Mouse (Mus musculus) kidney, adult 11 months (tissue): ENCODE results near the gene Selenoi.
A peak's percentile ranks its signal among the peaks of the same experiment; 100 is the strongest.

Experiments used
- DNase-seq: peaks from one replicate; pipeline ENCODE4 v3.0.0; 2022

Selenoi gene

GRCm38 (mm10) chr5:30240552-30240951 is 8.2 kb downstream of the Selenoi start:
- no peak for DNase-seq

DNA sequence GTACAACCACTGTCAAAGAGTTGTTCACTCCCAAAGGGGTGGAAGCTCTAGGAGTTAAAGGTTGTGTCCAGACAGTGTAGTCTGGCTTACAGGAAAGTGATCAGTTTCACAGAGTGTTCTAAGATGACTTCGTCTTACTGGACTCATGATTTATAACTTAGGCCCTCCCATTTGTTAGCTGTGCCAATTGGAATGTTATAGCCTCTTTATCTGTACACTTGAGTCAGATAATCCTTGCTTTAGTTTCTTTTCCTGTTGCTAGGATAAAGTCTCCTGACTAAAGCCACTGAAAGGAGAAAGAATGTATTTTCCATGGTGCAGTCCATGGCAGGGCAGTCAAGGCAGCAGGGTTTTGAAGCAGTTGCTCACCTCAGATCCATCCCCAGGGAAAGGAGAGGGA is 10.0 kb downstream of the Selenoi start:
- DNase-seq, result no peak

DNA sequence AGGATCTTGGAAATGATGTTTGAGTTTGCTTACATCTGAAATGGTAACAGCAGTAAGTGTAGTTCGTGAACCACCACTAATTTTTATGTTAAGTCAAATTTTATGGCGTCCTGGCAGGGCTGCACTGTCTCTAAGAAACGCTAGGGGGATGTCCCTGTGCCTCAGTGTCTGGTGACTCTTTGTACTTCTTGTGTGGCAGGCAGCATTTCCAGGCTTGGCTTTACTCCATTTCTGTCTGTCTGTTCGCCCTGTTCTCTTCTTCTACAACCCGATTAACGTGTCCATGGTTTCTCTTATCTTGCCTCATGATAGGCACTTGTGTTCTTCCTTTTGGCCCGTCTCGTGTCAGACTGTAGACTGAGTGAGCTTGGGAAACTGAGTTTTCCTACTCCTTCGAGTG is 11.4 kb downstream of the Selenoi start:
- DNase-seq, result no peak

DNA sequence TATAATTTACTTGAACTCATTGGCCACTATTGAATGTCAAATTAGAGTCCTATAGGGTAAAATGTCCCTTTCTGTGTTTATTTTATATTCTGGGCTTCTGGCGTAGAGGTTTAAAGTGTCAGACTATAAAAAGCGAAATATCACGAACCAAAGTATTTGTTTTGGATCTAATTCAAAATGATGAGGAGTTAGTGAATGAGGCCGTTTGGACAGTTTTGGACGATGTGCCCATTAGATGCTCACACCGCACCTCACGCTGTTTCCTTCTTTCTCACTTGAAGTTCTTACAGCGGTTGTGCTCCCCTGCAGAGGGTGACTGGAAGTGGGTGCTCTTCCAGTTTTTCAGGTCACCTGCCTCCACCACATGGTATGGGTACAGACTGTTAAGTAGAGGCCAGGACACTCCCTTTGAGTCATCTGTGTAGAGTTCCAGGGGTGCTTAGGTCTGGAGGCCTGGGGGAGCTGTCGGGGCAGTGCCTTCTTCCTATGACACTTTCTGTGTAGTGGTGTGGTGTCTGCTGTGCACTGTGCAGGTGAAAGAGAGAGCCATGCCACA is 13.6 kb downstream of the Selenoi start:
- DNase-seq, result no peak

GRCm38 (mm10) chr5:30247666-30248065 is 15.3 kb downstream of the Selenoi start:
- no peak for DNase-seq

- no peak for DNase-seq
These were observed 23.4 kb downstream of the Selenoi start for GRCm38 (mm10) chr5:30255567-30256354.

- DNase-seq, result no peak
These were observed 26.4 kb downstream of the Selenoi start for GRCm38 (mm10) chr5:30258776-30259175.

- DNase-seq, result no peak
These were observed 38.3 kb downstream of the Selenoi start for GRCm38 (mm10) chr5:30270571-30271190.

DNA sequence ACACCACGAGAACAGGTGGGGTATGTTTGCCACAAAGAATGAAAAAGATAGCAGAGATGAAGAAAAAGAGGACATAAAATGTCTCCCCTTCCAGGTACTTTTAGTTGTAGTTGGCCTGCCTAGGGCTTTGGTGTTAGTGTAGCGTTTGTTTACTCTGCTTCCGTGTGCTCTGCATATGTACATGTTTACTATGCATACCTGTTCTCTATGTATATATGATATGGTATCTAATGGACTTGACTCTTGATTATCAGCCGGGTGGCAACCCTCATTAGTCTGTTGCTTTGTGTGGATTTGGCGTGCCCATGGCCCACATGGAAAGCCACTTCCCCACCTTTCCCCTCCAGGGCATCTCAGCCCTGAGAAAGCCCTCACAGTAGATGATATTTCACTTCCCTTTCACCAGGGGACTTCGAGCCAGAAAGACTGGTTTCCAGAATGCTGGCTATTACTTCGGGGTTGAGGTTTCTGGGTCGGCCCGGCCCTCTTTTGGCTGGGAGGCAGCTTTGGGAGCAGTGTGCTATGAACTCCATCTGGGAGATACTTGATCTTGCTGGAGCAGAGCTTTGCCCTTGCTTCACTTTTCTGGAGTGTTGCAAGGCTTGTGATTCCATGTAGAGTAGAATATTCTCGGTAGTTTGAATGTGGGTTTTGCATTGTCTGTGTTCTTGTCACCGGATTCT is 39.4 kb downstream of the Selenoi start:
- peak; percentile 7 for DNase-seq

DNA sequence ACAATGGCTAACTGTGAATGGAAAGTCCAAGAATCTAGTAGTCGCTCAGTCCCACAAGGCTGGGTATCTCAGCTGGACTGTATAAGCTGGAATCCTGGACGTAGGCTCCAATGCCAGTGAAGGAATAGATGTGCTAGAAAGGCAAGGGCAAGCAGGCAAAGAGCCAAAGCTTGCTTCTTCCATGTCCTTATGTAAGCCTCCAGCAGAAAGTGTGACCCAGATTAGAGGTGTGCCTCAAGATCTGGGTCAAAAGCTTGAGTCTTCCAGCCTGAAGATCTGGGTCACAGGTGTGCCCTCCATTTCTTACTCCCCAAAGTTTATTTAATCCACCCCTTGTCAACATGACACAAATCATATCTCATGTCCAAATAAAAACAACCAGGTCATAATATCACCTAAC is 44.0 kb downstream of the Selenoi start:
- no peak for DNase-seq

- DNase-seq, result no peak
These were observed 46.6 kb downstream of the Selenoi start for GRCm38 (mm10) chr5:30278952-30279351.

GRCm38 (mm10) chr5:30279446-30279845 is 47.1 kb downstream of the Selenoi start:
- DNase-seq, result no peak

DNA sequence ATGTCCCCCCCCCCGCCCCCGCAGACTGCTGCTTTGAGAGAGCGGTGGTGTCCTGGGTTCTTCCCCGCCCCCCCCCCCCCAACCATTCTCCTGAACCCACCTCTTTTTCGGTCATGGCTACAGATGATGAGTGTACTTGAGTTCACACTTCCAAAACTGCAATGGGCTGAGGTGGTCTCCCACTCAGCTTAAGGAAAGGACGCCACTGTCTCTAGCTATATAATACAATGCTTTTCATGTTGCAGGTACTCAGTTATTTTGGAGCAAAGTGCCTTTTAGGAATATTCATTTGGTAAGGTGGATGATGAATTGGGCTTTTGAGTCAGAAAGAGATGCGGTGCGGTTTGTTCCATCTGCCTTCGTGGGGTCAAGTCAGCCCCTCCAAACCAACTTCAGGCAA is 48.5 kb downstream of the Selenoi start:
- DNase-seq, result no peak

DNA sequence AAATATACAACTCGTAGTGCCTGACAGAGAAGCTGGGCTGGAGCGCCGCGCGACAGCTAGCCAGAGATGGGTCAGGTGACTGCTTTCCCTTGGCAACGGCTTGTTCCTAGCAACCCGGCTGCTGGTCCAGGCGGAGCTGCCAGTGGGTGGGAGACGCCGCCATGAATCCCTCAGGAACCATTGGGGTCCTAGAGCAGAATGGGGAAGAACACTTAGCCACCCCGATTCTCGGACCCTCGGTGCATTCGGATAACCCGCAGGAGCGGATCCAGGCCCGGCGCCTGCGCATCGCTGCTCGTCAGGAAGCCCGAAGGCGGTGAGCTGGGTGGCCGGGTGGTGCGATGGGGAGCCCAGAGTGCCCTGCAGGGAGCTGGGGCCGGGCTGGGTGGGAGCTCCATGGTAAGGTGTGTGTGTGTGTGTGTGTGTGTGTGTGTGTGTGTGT is 48.9 kb downstream of the Selenoi start, which contains the start of gene Drc1:
Drc1 (plus strand) TSS at position 98 of the 442 bp plus-strand sequence.
- no peak for DNase-seq

DNA sequence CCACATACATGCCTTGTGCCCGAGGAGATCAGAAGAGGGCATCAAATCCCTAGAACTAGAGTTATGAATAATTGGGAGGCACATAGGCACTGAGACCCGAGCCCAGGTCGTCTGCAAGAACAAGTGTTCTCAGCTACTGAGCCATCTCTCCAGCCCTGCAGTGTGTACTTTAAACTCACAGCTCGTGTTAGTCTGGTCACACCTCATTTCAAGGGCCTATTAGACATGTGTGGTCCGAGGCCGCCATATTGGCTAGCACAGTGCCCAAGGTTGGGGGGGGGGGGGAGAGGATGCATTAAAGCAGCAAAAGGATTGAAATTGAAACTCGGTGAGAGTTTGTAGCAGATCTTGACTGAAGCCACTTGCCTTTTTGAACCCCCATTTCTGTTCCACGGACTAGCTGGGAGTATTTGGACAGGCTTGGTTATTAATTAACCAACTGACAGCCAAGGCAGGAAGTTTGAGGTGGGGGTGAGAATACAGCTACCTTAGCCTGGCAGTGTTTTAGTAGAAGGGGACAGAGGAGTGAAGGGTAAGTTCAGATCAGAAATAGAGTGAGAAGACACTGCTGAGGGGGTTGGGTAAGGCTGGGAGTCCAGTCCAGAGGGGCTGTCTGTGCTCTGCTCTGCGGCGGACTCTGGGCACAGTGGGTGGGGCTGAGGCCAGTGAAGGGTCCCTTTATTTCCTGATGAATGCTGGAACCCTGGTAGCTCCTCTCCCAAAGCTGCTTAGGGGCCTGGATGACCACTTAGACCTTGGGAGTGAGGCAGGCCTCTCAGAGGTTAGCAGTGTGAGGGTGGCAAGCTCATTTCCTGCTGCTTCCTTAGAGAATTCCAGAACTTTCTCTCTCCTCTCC is 53.8 kb downstream of the Selenoi start:
- DNase-seq, result no peak

GRCm38 (mm10) chr5:30287106-30287882 is 54.9 kb downstream of the Selenoi start:
- DNase-seq, result no peak
